Mouse (Mus musculus): ENCODE measurements around the gene Rsad1.

GRCm38 (mm10) chr11:94597319-94597718, 48.3 kb upstream of the Rsad1 start:
- TF ChIP-seq CTCF (IDR thresholded peaks at IDR 0.05; ENCODE audit: insufficient read depth, low read length) (no peak), POLR2A (IDR thresholded peaks at IDR 0.05; ENCODE audit: borderline replicate concordance, extremely low read depth, low read depth, low read length) (no peak)
